Mouse (Mus musculus): ENCODE results near the gene Bcl2a1b. TPM values are rescaled to one million over a fixed set of nuclear protein-coding genes. Genes with fewer than 3 reads are reported as not detected.
"Not testable (repeated sequence)": the region's sequence is repeated elsewhere in the genome, so short reads cannot be mapped to it uniquely, and the experiment has no call there.

Gene Bcl2a1b
- 100 to 1,000 TPM in 18 of 26 experiments, 10 to 100 TPM in 8; 25.9 to 575 (median 198) TPM for total RNA-seq (2018; cell fraction: chromatin; rRNA removed)
- 1,000 to 10,000 TPM in 1 of 26 experiments, 100 to 1,000 TPM in 23, 10 to 100 TPM in 2; 67.5 to 1,037 (median 292) TPM for total RNA-seq (2018; cell fraction: cytosol; rRNA removed)
- total RNA-seq (2018; cell fraction: nucleus; rRNA removed): 100 to 1,000 TPM in 25 of 26 experiments, 10 to 100 TPM in 1; 37.4 to 906 (median 501) TPM
- polyA plus RNA-seq (2018): 123 to 347 TPM (median 195 TPM) in 3 replicates

GRCm38 (mm10) chr9:89198969-89199416, at the start of gene Bcl2a1b, which contains the start of gene Gm29094:
Gene Bcl2a1b (plus strand): TSS chr9:89199209.
Gene Gm29094 (plus strand): TSS chr9:89199379.
- peak within 1 kb of the TSS; percentile 51 for H3K27ac ChIP-seq
- H3K4me3 ChIP-seq (ENCODE audit: inconsistent target): peak within 1 kb of the TSS; percentile 12; the same call in 1 of the 2 replicates

GRCm38 (mm10) chr9:89172539-89172938, 26.5 kb upstream of the Bcl2a1b start:
- not testable (repeated sequence) for H3K79me2 ChIP-seq (ENCODE audit: inconsistent target); H3K4me3 ChIP-seq (ENCODE audit: inconsistent target); H3K27ac ChIP-seq; H3K36me3 ChIP-seq (ENCODE audit: inconsistent target)

More at GRCm38 (mm10) chr9:89198969-89199416, at the start of gene Bcl2a1b, which contains the start of gene Gm29094:
- H3K36me3 ChIP-seq (ENCODE audit: inconsistent target): not testable (repeated sequence)
- 90% methylated on average over 1 of the region's 5 CpGs for WGBS (ENCODE audit: missing documents)
- H3K79me2 ChIP-seq (ENCODE audit: inconsistent target): peaks cover 31% of the 10 kb centered on the region; the same call in 1 of the 2 replicates

- not testable (repeated sequence) for H3K4me3 ChIP-seq (ENCODE audit: inconsistent target); H3K79me2 ChIP-seq (ENCODE audit: inconsistent target); H3K36me3 ChIP-seq (ENCODE audit: inconsistent target); H3K27ac ChIP-seq
- WGBS (ENCODE audit: missing documents): 19% methylated on average over 2 of the region's 3 CpGs
These were observed 20.2 kb upstream of the Bcl2a1b start for GRCm38 (mm10) chr9:89178833-89179232.

GRCm38 (mm10) chr9:89179469-89179868, 19.5 kb upstream of the Bcl2a1b start:
- H3K27ac ChIP-seq: not testable (repeated sequence)
- WGBS (ENCODE audit: missing documents): no CpG with 5 or more reads among the region's 4 CpGs

GRCm38 (mm10) chr9:89187006-89187405, 12.0 kb upstream of the Bcl2a1b start:
- H3K4me3 ChIP-seq (ENCODE audit: inconsistent target); H3K79me2 ChIP-seq (ENCODE audit: inconsistent target); H3K36me3 ChIP-seq (ENCODE audit: inconsistent target); H3K27ac ChIP-seq: not testable (repeated sequence)
- 90% methylated on average over 15 of the region's 15 CpGs for WGBS (ENCODE audit: missing documents)

More at GRCm38 (mm10) chr9:89179469-89179868, 19.5 kb upstream of the Bcl2a1b start:
- not testable (repeated sequence) for H3K36me3 ChIP-seq (ENCODE audit: inconsistent target); H3K4me3 ChIP-seq (ENCODE audit: inconsistent target); H3K79me2 ChIP-seq (ENCODE audit: inconsistent target)

- H3K4me3 ChIP-seq (ENCODE audit: inconsistent target); H3K27ac ChIP-seq; H3K79me2 ChIP-seq (ENCODE audit: inconsistent target); H3K36me3 ChIP-seq (ENCODE audit: inconsistent target): not testable (repeated sequence)
These were observed 3.5 kb upstream of the Bcl2a1b start for GRCm38 (mm10) chr9:89195483-89195882.

GRCm38 (mm10) chr9:89197509-89197908, 1.5 kb upstream of the Bcl2a1b start:
- H3K4me3 ChIP-seq (ENCODE audit: inconsistent target); H3K36me3 ChIP-seq (ENCODE audit: inconsistent target); H3K27ac ChIP-seq: not testable (repeated sequence)
- peaks cover 19% of the 10 kb centered on the region; the same call in 1 of the 2 replicates for H3K79me2 ChIP-seq (ENCODE audit: inconsistent target)
- no CpG with 5 or more reads among the region's 1 CpGs for WGBS (ENCODE audit: missing documents)

- not testable (repeated sequence) for H3K36me3 ChIP-seq (ENCODE audit: inconsistent target); H3K4me3 ChIP-seq (ENCODE audit: inconsistent target); H3K27ac ChIP-seq
- 63% methylated on average over 3 of the region's 3 CpGs for WGBS (ENCODE audit: missing documents)
- H3K79me2 ChIP-seq (ENCODE audit: inconsistent target): peaks cover 25% of the 10 kb centered on the region; the same call in 1 of the 2 replicates
These were observed 660 bp upstream of the Bcl2a1b start for GRCm38 (mm10) chr9:89198349-89198748.

GRCm38 (mm10) chr9:89202256-89202655, 3.2 kb downstream of the Bcl2a1b start:
- not testable (repeated sequence) for H3K4me3 ChIP-seq (ENCODE audit: inconsistent target); H3K36me3 ChIP-seq (ENCODE audit: inconsistent target)
- Histone ChIP-seq H3K79me2 (ENCODE audit: inconsistent target) (peaks cover 51% of the 10 kb centered on the region; the same call in 1 of the 2 replicates), H3K27ac (0 out of 2 replicates have a peak overlapping the region, but pooled peaks have one; percentile 5)

- WGBS (ENCODE audit: missing documents): 100% methylated on average over 1 of the region's 1 CpGs
- H3K4me3 ChIP-seq (ENCODE audit: inconsistent target); H3K36me3 ChIP-seq (ENCODE audit: inconsistent target): not testable (repeated sequence)
These were observed 9.9 kb downstream of the Bcl2a1b start for GRCm38 (mm10) chr9:89208939-89209338.

GRCm38 (mm10) chr9:89210353-89211064, 11.5 kb downstream of the Bcl2a1b start, which contains the start of gene Mthfs:
Gene Mthfs (plus strand): TSS chr9:89210676.
- not testable (repeated sequence) for H3K36me3 ChIP-seq (ENCODE audit: inconsistent target)
- peak within 1 kb of the TSS; percentile 81 for H3K27ac ChIP-seq
- 46% methylated on average over 5 of the region's 12 CpGs for WGBS (ENCODE audit: missing documents)
- peak within 1 kb of the TSS; percentile 36 for H3K4me3 ChIP-seq (ENCODE audit: inconsistent target)
- H3K79me2 ChIP-seq (ENCODE audit: inconsistent target): peaks cover 35% of the 10 kb centered on the region; the same call in 1 of the 2 replicates

More at GRCm38 (mm10) chr9:89208939-89209338, 9.9 kb downstream of the Bcl2a1b start:
- not testable (repeated sequence) for H3K27ac ChIP-seq
- H3K79me2 ChIP-seq (ENCODE audit: inconsistent target): peaks cover 31% of the 10 kb centered on the region; the same call in 1 of the 2 replicates

GRCm38 (mm10) chr9:89211065-89211858, 12.3 kb downstream of the Bcl2a1b start:
- Histone ChIP-seq H3K4me3 (ENCODE audit: inconsistent target) (peak overlapping the region; percentile 36), H3K79me2 (ENCODE audit: inconsistent target) (peaks cover 35% of the 10 kb centered on the region; the same call in 1 of the 2 replicates), H3K27ac (peak overlapping the region; percentile 81)
- WGBS (ENCODE audit: missing documents): 21% methylated on average over 2 of the region's 44 CpGs
- H3K36me3 ChIP-seq (ENCODE audit: inconsistent target): not testable (repeated sequence)

- not testable (repeated sequence) for H3K4me3 ChIP-seq (ENCODE audit: inconsistent target); H3K36me3 ChIP-seq (ENCODE audit: inconsistent target)
- H3K27ac ChIP-seq: peak overlapping the region; percentile 81
- no CpG with 5 or more reads among the region's 1 CpGs for WGBS (ENCODE audit: missing documents)
- peaks cover 42% of the 10 kb centered on the region; the same call in 1 of the 2 replicates for H3K79me2 ChIP-seq (ENCODE audit: inconsistent target)
These were observed 13.4 kb downstream of the Bcl2a1b start for GRCm38 (mm10) chr9:89212428-89212827.

- H3K4me3 ChIP-seq (ENCODE audit: inconsistent target); H3K27ac ChIP-seq; H3K36me3 ChIP-seq (ENCODE audit: inconsistent target): not testable (repeated sequence)
- 96% methylated on average over 4 of the region's 4 CpGs for WGBS (ENCODE audit: missing documents)
- H3K79me2 ChIP-seq (ENCODE audit: inconsistent target): peaks cover 66% of the 10 kb centered on the region; the same call in 1 of the 2 replicates
These were observed 19.2 kb downstream of the Bcl2a1b start for GRCm38 (mm10) chr9:89218174-89218573.
